Mouse (Mus musculus) forebrain, embryonic 11.5 days (tissue): Measurements from ENCODE around the gene Wdr86. TPM values are rescaled to one million over a fixed set of nuclear protein-coding genes. Genes with fewer than 3 reads are reported as not detected.
"Not testable (repeated sequence)": the region's sequence is repeated elsewhere in the genome, so short reads cannot be mapped to it uniquely, and the experiment has no call there.

Experiments
- ATAC-seq: fragments of 200-750 bp; cut with Nextera tagmentation; replicated peaks from 2 replicates; pipeline ENCODE4 v1.8.0; 2017; ENCODE audit warnings: moderate TSS enrichment; ENCODE audit not compliant: low FRiP score
- DNase-seq: peaks from one replicate; pipeline ENCODE4 v3.0.0-alpha.2; 2017; ENCODE audit warnings: low spot score
- H3K27ac ChIP-seq: fragments of 300-500 bp; sonication (generic); 2 replicates; pipeline ENCODE4 v1.5.1; 2014; ENCODE audit warnings: low read depth, low read length
- H3K27me3 ChIP-seq: fragments of 300-500 bp; sonication (generic); 2 replicates; pipeline ENCODE4 v1.6.1; 2014; ENCODE audit warnings: mild to moderate bottlenecking, low read length, mixed read lengths; ENCODE audit not compliant: control insufficient read depth, insufficient read depth
- H3K36me3 ChIP-seq: fragments of 300-500 bp; sonication (generic); 2 replicates; pipeline ENCODE4 v1.6.1; 2014; ENCODE audit warnings: mild to moderate bottlenecking, low read length, moderate library complexity, mixed read lengths; ENCODE audit not compliant: control insufficient read depth, insufficient read depth
- H3K4me1 ChIP-seq: fragments of 300-500 bp; sonication (generic); replicated peaks from 2 replicates; pipeline ENCODE4 v1.6.1; 2014; ENCODE audit warnings: low read length, mixed read lengths; ENCODE audit not compliant: control insufficient read depth, insufficient read depth
- H3K4me2 ChIP-seq: fragments of 300-500 bp; sonication (generic); 2 replicates; pipeline ENCODE4 v1.6.1; 2014; ENCODE audit warnings: low read depth, mild to moderate bottlenecking, low read length, moderate library complexity, mixed read lengths; ENCODE audit not compliant: severe bottlenecking
- H3K4me3 ChIP-seq: fragments of 300-500 bp; sonication (generic); 2 replicates; pipeline ENCODE4 v1.5.1; 2014; ENCODE audit warnings: low read depth, low read length
- H3K9ac ChIP-seq: fragments of 300-500 bp; sonication (generic); 2 replicates; pipeline ENCODE4 v1.6.1; 2014; ENCODE audit warnings: low read length
- H3K9me3 ChIP-seq: fragments of 300-500 bp; sonication (generic); 2 replicates; pipeline ENCODE4 v1.6.1; 2016; ENCODE audit warnings: low read length, mixed read lengths; ENCODE audit not compliant: control insufficient read depth
- WGBS: fragments of 180-500 bp; shearing (Covaris S2); extraction: QIAGEN DNeasy Blood & Tissue Kit; methylation state at CpG from one replicate; pipeline ENCODE4 v1.1.7; 2014; 5-methylcytosine and 5-hydroxymethylcytosine counted together
- polyA plus RNA-seq: library from polyadenylated mRNA; unstranded; fragments of >200 nt; fragmentation: Nextera tagmentation; extraction: Ambion mirVana; gene quantifications from 2 replicates; pipeline ENCODE4 v1.2.1, GENCODE M21; 2014

Wdr86 gene
- polyA plus RNA-seq, 1 experiment from 2014 or later, result 13.6 TPM

GRCm38 (mm10) chr5:24709962-24710361, 20.6 kb downstream of the Wdr86 start:
- H3K9me3 ChIP-seq, result no peaks in the 10 kb centered on the region
- no peaks in the 10 kb centered on the region for H3K4me1 ChIP-seq
- H3K4me3 ChIP-seq, result no peak overlapping the region
- H3K27me3 ChIP-seq, result no peaks in the 10 kb centered on the region
- no peak for DNase-seq
- WGBS, result 64% methylated on average over 2 of the region's 2 CpGs
- H3K27ac ChIP-seq, result no peak overlapping the region
- ATAC-seq, result no peak
- H3K9ac ChIP-seq, result no peak overlapping the region
- peaks cover 13% of the 10 kb centered on the region; the same call in 1 of the 2 replicates for H3K36me3 ChIP-seq
- H3K4me2 ChIP-seq, result no peak overlapping the region

DNA sequence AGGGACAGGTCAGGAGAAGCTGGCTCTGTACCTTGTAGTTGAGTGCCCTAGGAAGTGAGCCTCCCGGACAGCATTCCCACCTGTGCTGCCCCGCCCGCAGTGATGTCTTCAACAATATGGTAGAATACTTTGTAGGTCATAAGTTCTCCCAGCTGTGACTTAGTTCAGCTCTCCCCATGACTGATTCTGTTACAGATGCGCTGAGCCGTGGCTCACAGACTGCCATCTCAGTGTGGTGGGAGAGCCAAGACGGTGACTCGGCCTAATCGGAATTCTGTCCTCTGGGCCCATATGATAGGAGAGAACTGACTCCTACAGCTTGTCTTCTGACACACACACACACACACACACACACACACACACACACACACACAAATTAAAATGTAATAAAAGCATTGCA, 25.9 kb downstream of the Wdr86 start:
- DNase-seq (no peak), ATAC-seq (no peak)
- Histone ChIP-seq H3K27me3 (no peaks in the 10 kb centered on the region), H3K4me2 (no peak overlapping the region), H3K36me3 (peaks cover 13% of the 10 kb centered on the region; the same call in 1 of the 2 replicates), H3K4me3 (no peak overlapping the region), H3K27ac (no peak overlapping the region), H3K9ac (no peak overlapping the region), H3K4me1 (no peaks in the 10 kb centered on the region), H3K9me3 (no peaks in the 10 kb centered on the region)
- 96% methylated on average over 8 of the region's 8 CpGs for WGBS

GRCm38 (mm10) chr5:24701271-24701670, 29.3 kb downstream of the Wdr86 start:
- H3K27me3 ChIP-seq, result no peaks in the 10 kb centered on the region
- no peak overlapping the region for H3K9ac ChIP-seq
- 93% methylated on average over 3 of the region's 3 CpGs for WGBS
- H3K9me3 ChIP-seq, result no peaks in the 10 kb centered on the region
- ATAC-seq, result no peak
- no peak overlapping the region for H3K4me3 ChIP-seq
- no peaks in the 10 kb centered on the region for H3K4me1 ChIP-seq
- DNase-seq, result no peak
- H3K36me3 ChIP-seq, result peaks cover 3% of the 10 kb centered on the region; the same call in 1 of the 2 replicates
- H3K4me2 ChIP-seq, result no peak overlapping the region
- no peak overlapping the region for H3K27ac ChIP-seq

DNA sequence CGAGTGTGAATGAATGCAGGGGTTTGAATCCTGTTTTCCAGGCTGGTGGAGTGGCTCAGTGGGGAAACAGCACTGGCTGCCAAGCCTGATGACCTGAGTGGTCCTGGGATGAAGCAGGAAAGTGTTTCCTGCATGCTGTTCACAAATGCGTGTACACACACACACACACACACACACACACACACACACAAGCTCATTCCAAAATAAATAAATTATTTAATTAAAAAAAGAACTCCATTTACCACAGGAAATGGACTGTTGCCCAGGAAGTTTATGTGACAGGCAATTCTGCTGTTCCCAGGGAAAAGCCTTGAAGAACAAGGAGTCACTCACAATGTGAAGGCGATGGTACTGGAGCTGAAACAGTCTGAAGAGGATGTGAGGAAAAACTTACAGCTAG, 33.8 kb downstream of the Wdr86 start:
- 79% methylated on average over 3 of the region's 3 CpGs for WGBS
- Histone ChIP-seq H3K4me3 (no peak overlapping the region), H3K27me3 (no peaks in the 10 kb centered on the region), H3K36me3 (no peaks in the 10 kb centered on the region; the same call in none of the 2 replicates), H3K27ac (no peak overlapping the region), H3K9me3 (no peaks in the 10 kb centered on the region), H3K9ac (no peak overlapping the region), H3K4me2 (no peak overlapping the region), H3K4me1 (no peaks in the 10 kb centered on the region)
- DNase-seq (no peak), ATAC-seq (no peak)

DNA sequence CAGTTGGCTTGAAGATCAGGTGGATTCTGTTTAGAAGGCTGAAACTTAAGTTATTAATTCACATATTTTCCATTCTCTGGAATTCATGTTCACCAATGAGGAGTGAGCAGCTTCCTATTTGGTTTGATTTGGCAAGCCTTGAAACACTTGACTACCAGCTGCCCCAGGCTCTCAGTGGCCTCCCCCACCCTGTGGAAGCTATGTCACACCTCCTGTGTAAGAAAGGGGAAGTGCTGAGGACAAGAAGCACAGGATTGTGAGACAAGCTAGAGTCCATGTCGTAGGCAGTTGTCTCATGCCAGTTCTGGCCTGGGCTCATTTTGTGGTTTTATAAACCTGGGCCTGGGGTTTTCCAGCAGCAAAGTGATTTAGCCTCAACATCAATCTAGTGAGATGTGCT, 42.8 kb downstream of the Wdr86 start:
- no peak overlapping the region for H3K4me2 ChIP-seq
- WGBS, result 87% methylated on average over 1 of the region's 1 CpGs
- H3K27me3 ChIP-seq, result no peaks in the 10 kb centered on the region
- no peaks in the 10 kb centered on the region; the same call in 1 of the 2 replicates for H3K36me3 ChIP-seq
- H3K27ac ChIP-seq, result no peak overlapping the region
- no peak for DNase-seq
- no peaks in the 10 kb centered on the region for H3K4me1 ChIP-seq
- no peak overlapping the region for H3K4me3 ChIP-seq
- ATAC-seq, result no peak
- H3K9me3 ChIP-seq, result no peaks in the 10 kb centered on the region
- H3K9ac ChIP-seq, result no peak overlapping the region

- not testable (repeated sequence) for H3K4me1 ChIP-seq, DNase-seq, ATAC-seq, H3K9ac ChIP-seq, H3K9me3 ChIP-seq, H3K36me3 ChIP-seq, H3K27me3 ChIP-seq, H3K27ac ChIP-seq
- WGBS, result 81% methylated on average over 16 of the region's 16 CpGs
- H3K4me2 ChIP-seq, result peak overlapping the region; percentile 63
- peak overlapping the region; percentile 90 for H3K4me3 ChIP-seq
Observed at GRCm38 (mm10) chr5:24686671-24687420, 43.7 kb downstream of the Wdr86 start.

DNA sequence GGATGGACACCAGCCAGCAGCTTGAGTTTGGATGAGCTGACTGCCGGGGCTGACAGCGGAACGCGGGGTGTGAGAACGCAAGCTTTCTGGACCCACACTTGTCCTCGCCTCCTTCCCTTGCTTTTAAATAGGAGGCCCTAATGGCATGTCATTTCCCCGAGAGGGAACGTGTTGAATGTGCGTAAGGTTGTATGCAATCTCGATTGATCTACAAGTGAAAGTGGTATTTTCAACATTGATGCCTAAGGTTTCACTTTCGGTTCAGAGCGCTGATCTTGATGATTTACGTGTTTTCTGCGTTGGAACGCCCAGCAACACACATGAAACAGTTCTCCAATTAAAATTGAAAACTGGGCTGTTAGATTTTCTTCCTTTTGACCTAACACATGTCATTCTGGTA, 44.4 kb downstream of the Wdr86 start:
- WGBS, result 2% methylated on average over 15 of the region's 15 CpGs
- H3K27me3 ChIP-seq, result no peaks in the 10 kb centered on the region

GRCm38 (mm10) chr5:24685366-24686093, 45.0 kb downstream of the Wdr86 start, which contains the start of gene Nub1:
Gene Nub1 (plus strand): TSS chr5:24685532.
- peak; percentile 100 for DNase-seq
- no peaks in the 10 kb centered on the region for H3K27me3 ChIP-seq
- under 1% methylated on average over 53 of the region's 53 CpGs for WGBS
- peak; percentile 98 for ATAC-seq
- H3K9me3 ChIP-seq, result no peaks in the 10 kb centered on the region
- peak within 1 kb of the TSS; percentile 63 for H3K4me2 ChIP-seq
- H3K4me3 ChIP-seq, result peak within 1 kb of the TSS; percentile 90
- no peaks in the 10 kb centered on the region for H3K36me3 ChIP-seq
- H3K4me1 ChIP-seq, result no peaks in the 10 kb centered on the region
- H3K27ac ChIP-seq, result peak within 1 kb of the TSS; percentile 90
- peak within 1 kb of the TSS; percentile 70 for H3K9ac ChIP-seq

More for the DNA sequence above, 44.4 kb downstream of the Wdr86 start:
- peak overlapping the region; percentile 63 for H3K4me2 ChIP-seq
- H3K4me1 ChIP-seq, result no peaks in the 10 kb centered on the region
- H3K36me3 ChIP-seq, result no peaks in the 10 kb centered on the region; the same call in 1 of the 2 replicates
- H3K4me3 ChIP-seq, result peak overlapping the region; percentile 90
- peak overlapping the region; percentile 90; the same call in 1 of the 2 replicates for H3K27ac ChIP-seq
- DNase-seq (no peak), ATAC-seq (no peak)
- H3K9me3 ChIP-seq, result no peaks in the 10 kb centered on the region
- peak overlapping the region; percentile 70 for H3K9ac ChIP-seq
